Mouse (Mus musculus): Measurements from ENCODE around the gene Dpf3.

The Dpf3 gene

GRCm38 (mm10) chr12:83211146-83211822 lies 276.2 kb downstream of the Dpf3 start:
- DNase-seq (ENCODE audit: low read depth), result no peak

DNA sequence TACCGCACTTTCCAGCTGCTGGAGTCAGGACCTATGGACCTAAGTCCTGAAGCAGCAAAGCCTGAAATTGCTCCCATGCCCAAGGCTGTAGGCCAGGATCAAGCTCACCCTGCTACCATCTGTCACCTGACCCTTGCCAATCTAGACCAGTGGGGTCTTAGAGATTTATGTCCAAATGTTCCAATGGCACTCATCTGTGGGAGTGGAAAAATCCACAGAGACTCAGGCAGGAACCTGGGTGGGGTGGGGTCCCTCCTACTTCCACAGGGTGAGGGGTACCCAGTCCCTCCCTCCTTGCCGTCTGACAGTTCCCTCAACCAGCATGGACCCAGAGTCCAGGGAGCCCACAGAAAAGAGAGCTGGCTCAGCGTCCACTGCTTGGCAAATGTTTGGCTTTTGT lies 276.8 kb downstream of the Dpf3 start:
- no peak for DNase-seq (ENCODE audit: low read depth)

GRCm38 (mm10) chr12:83210294-83210693 lies 277.2 kb downstream of the Dpf3 start:
- DNase-seq (ENCODE audit: low read depth), result no peak

- no peak for DNase-seq (ENCODE audit: low read depth)
Measured at GRCm38 (mm10) chr12:83209461-83209860, 278.1 kb downstream of the Dpf3 start.

- no peak for DNase-seq (ENCODE audit: low read depth)
Measured at GRCm38 (mm10) chr12:83208841-83209240, 278.7 kb downstream of the Dpf3 start.

- DNase-seq (ENCODE audit: low read depth), result no peak
Measured at GRCm38 (mm10) chr12:83208011-83208410, 279.5 kb downstream of the Dpf3 start.

GRCm38 (mm10) chr12:83207481-83207880 lies 280.0 kb downstream of the Dpf3 start:
- no peak for DNase-seq (ENCODE audit: low read depth)

DNA sequence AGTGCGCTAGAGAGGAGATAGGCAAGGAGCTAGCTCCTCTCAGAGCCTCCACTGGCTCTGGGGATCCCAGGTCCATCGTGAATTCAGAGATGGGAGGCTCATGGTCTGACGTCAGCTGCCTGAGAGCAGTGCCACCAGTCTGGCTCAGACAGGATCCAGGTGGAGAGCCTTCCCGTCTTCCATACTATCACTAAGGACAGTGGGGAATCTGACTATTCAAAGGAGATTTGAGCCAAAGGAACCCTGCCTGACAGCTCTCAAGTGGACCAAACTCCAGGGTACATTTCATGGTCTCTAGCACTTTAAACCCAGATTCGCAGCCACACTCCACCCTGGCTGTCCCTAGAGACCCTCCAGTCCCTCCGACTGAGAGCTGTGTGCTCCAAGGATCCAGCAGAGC lies 280.6 kb downstream of the Dpf3 start:
- DNase-seq (ENCODE audit: low read depth), result no peak

GRCm38 (mm10) chr12:83204361-83204760 lies 283.2 kb downstream of the Dpf3 start:
- DNase-seq (ENCODE audit: low read depth), result no peak

- no peak for DNase-seq (ENCODE audit: low read depth)
Measured at GRCm38 (mm10) chr12:83201674-83202073, 285.8 kb downstream of the Dpf3 start.

GRCm38 (mm10) chr12:83180561-83180960 lies 307.0 kb downstream of the Dpf3 start:
- no peak for DNase-seq (ENCODE audit: low read depth)

GRCm38 (mm10) chr12:83179860-83180259 lies 307.7 kb downstream of the Dpf3 start:
- no peak for DNase-seq (ENCODE audit: low read depth)

GRCm38 (mm10) chr12:83178770-83179169 lies 308.7 kb downstream of the Dpf3 start:
- DNase-seq (ENCODE audit: low read depth), result no peak

DNA sequence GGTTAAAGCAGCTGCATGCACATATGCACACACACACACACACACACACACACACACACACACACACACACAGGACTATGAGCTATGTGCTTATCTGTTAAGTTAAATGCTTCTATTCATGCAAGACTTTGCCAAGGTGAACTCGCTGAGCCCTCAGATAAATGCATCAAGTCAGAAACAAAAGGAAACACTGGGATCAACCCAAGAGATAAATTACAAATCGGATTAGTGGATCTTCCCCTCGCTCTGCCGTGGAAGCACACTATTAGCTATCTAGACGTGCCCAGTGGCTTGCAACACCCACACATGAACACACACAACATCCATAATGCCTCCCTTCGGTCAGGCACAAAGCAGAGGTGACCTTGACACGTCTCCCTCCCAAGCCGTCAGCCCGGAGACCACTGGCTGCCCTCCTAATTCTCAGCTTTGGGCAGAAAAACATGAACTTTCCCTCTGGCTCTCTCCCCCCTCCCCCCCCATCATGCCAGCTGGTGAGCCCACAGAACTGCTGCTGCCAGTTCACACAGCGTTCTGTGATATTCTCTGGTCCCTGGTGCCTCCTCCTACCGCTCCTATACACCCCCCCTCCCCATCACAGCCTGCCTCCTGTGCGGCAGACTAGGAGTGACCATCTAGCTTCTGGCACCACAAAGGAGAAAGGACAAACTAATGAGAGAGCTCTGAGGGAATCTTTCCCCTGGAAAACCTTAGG lies 317.9 kb downstream of the Dpf3 start:
- no peak for DNase-seq (ENCODE audit: low read depth)

GRCm38 (mm10) chr12:83168310-83168709 lies 319.2 kb downstream of the Dpf3 start:
- DNase-seq (ENCODE audit: low read depth), result no peak

GRCm38 (mm10) chr12:83165058-83165457 lies 322.5 kb downstream of the Dpf3 start:
- no peak for DNase-seq (ENCODE audit: low read depth)

Data from naive thymus-derived CD4-positive, alpha-beta T cell, adult 2 months (primary cell).